Mouse (Mus musculus) intestine, postnatal 0 days (tissue): ENCODE results near the gene Per1. TPM values are rescaled to one million over a fixed set of nuclear protein-coding genes. Genes with fewer than 3 reads are reported as not detected.
A peak's percentile ranks its signal among the peaks of the same experiment; 100 is the strongest.

ENCODE experiments used
- ATAC-seq: fragments of 200-750 bp; cut with Nextera tagmentation; 2 replicates; pipeline ENCODE4 v1.8.0; 2017; ENCODE audit warnings: mild to moderate bottlenecking, moderate TSS enrichment, moderate library complexity
- H3K27ac ChIP-seq: fragments of 300-500 bp; sonication (generic); 2 replicates; pipeline ENCODE4 v1.5.1; 2014; ENCODE audit warnings: mild to moderate bottlenecking, low read depth, low read length, moderate library complexity
- H3K27me3 ChIP-seq: fragments of 300-500 bp; sonication (generic); replicated peaks from 2 replicates; pipeline ENCODE4 v1.6.1; 2014; ENCODE audit warnings: low read length, mixed read lengths; ENCODE audit not compliant: control insufficient read depth, insufficient read depth
- H3K36me3 ChIP-seq: fragments of 300-500 bp; sonication (generic); 2 replicates; pipeline ENCODE4 v1.6.1; 2014; ENCODE audit warnings: mild to moderate bottlenecking, moderate library complexity; ENCODE audit not compliant: control insufficient read depth, insufficient read depth
- H3K4me1 ChIP-seq: fragments of 300-500 bp; sonication (generic); replicated peaks from 2 replicates; pipeline ENCODE4 v1.6.1; 2014; ENCODE audit warnings: antibody characterized with exemption, low read length, mixed read lengths; ENCODE audit not compliant: control insufficient read depth, insufficient read depth
- H3K4me2 ChIP-seq: fragments of 300-500 bp; sonication (generic); replicated peaks from 2 replicates; pipeline ENCODE4 v1.6.1; 2014; ENCODE audit warnings: low read depth, mild to moderate bottlenecking, moderate library complexity
- H3K4me3 ChIP-seq: fragments of 300-500 bp; sonication (generic); 2 replicates; pipeline ENCODE4 v1.5.1; 2014; ENCODE audit warnings: low read depth, low read length
- H3K9ac ChIP-seq: fragments of 300-500 bp; sonication (generic); 2 replicates; pipeline ENCODE4 v1.6.1; 2014; ENCODE audit warnings: mild to moderate bottlenecking, low read depth, low read length
- H3K9me3 ChIP-seq: fragments of 300-500 bp; sonication (generic); 2 replicates; pipeline ENCODE4 v1.6.1; 2016; ENCODE audit warnings: mixed run types; ENCODE audit not compliant: control insufficient read depth
- CTCF ChIP-seq: sonication (generic); IDR thresholded peaks from 2 replicates; pipeline ENCODE4 v1.5.1; 2016; ENCODE audit warnings: low read depth, mild to moderate bottlenecking, control low read depth, antibody characterized with exemption, moderate library complexity
- WGBS: fragments of 180-500 bp; shearing (Covaris S2); extraction: QIAGEN DNeasy Blood & Tissue Kit; methylation state at CpG from one replicate; pipeline ENCODE4 v1.1.7; 2014; 5-methylcytosine and 5-hydroxymethylcytosine counted together
- polyA plus RNA-seq: library from polyadenylated mRNA; unstranded; fragments of >200 nt; fragmentation: Nextera tagmentation; extraction: Ambion mirVana; gene quantifications from 2 replicates; pipeline ENCODE4 v1.2.1, GENCODE M21; 2015

The Per1 gene
- polyA plus RNA-seq, 1 experiment from 2014 or later = 11.3 TPM

- Histone ChIP-seq H3K9me3 (no peaks in the 10 kb centered on the region), H3K9ac (peak overlapping the region; percentile 83), H3K27me3 (no peaks in the 10 kb centered on the region), H3K36me3 (no peaks in the 10 kb centered on the region), H3K4me1 (0 out of 2 replicates have a peak, but pooled peaks cover 7% of the 10 kb centered on the region), H3K4me3 (peak overlapping the region; percentile 80), H3K27ac (peak overlapping the region; percentile 86), H3K4me2 (peak overlapping the region; percentile 95)
- no peak for TF ChIP-seq CTCF
- peak; percentile 2; the same call in 1 of the 2 replicates for ATAC-seq
- under 1% methylated on average over 49 of the region's 49 CpGs for WGBS
Measured at GRCm38 (mm10) chr11:69059975-69060411, 35.0 kb upstream of the Per1 start.

- Histone ChIP-seq H3K27me3 (no peaks in the 10 kb centered on the region), H3K27ac (peak overlapping the region; percentile 86), H3K9ac (peak overlapping the region; percentile 83), H3K9me3 (no peaks in the 10 kb centered on the region), H3K4me3 (peak overlapping the region; percentile 80), H3K4me1 (0 out of 2 replicates have a peak, but pooled peaks cover 7% of the 10 kb centered on the region), H3K36me3 (no peaks in the 10 kb centered on the region), H3K4me2 (peak overlapping the region; percentile 95)
- 2% methylated on average over 40 of the region's 40 CpGs for WGBS
- ATAC-seq = no peak
- TF ChIP-seq CTCF = no peak
Measured at GRCm38 (mm10) chr11:69060448-69061254, 34.4 kb upstream of the Per1 start.

GRCm38 (mm10) chr11:69061255-69061912 is 33.6 kb upstream of the Per1 start:
- no peak for TF ChIP-seq CTCF
- ATAC-seq = no peak
- Histone ChIP-seq H3K4me3 (peak overlapping the region; percentile 80), H3K36me3 (no peaks in the 10 kb centered on the region), H3K27ac (no peak overlapping the region), H3K9me3 (no peaks in the 10 kb centered on the region), H3K4me1 (0 out of 2 replicates have a peak, but pooled peaks cover 7% of the 10 kb centered on the region), H3K4me2 (peak overlapping the region; percentile 95), H3K9ac (peak overlapping the region; percentile 83), H3K27me3 (no peaks in the 10 kb centered on the region)
- 23% methylated on average over 17 of the region's 17 CpGs for whole genome bisulfite sequencing

GRCm38 (mm10) chr11:69062194-69062760 is 32.7 kb upstream of the Per1 start:
- H3K4me2 ChIP-seq = peak overlapping the region; percentile 95
- ATAC-seq = no peak
- H3K27me3 ChIP-seq = no peaks in the 10 kb centered on the region
- no peaks in the 10 kb centered on the region for H3K36me3 ChIP-seq
- no peak overlapping the region for H3K9ac ChIP-seq
- 2% methylated on average over 17 of the region's 17 CpGs for WGBS
- H3K4me3 ChIP-seq = peak overlapping the region; percentile 63
- H3K4me1 ChIP-seq = 0 out of 2 replicates have a peak, but pooled peaks cover 8% of the 10 kb centered on the region
- no peak for TF ChIP-seq CTCF
- H3K27ac ChIP-seq = no peak overlapping the region
- H3K9me3 ChIP-seq = no peaks in the 10 kb centered on the region

GRCm38 (mm10) chr11:69062761-69063224 is 32.2 kb upstream of the Per1 start:
- TF ChIP-seq CTCF = no peak
- Histone ChIP-seq H3K27me3 (no peaks in the 10 kb centered on the region), H3K9ac (peak overlapping the region; percentile 55; the same call in 1 of the 2 replicates), H3K27ac (peak overlapping the region; percentile 79), H3K4me1 (peaks cover 13% of the 10 kb centered on the region; the same call in 1 of the 2 replicates), H3K4me3 (peak overlapping the region; percentile 63), H3K36me3 (no peaks in the 10 kb centered on the region), H3K9me3 (no peaks in the 10 kb centered on the region), H3K4me2 (peak overlapping the region; percentile 95)
- 1% methylated on average over 19 of the region's 19 CpGs for WGBS
- peak; percentile 50 for ATAC-seq
